Mouse (Mus musculus): Measurements from ENCODE around the gene Aplp1. TPM values are rescaled to one million over a fixed set of nuclear protein-coding genes. Genes with fewer than 3 reads are reported as not detected.
A peak's percentile ranks its signal among the peaks of the same experiment; 100 is the strongest.

Gene Aplp1
- polyA plus RNA-seq, 1 experiment from 2014 or later: 61.3 TPM

GRCm38 (mm10) chr7:30423071-30423641, 22.2 kb downstream of the Aplp1 start:
- peak overlapping the region; percentile 95 for H3K4me2 ChIP-seq (replicated peaks)
- H3K27ac ChIP-seq (replicated peaks): peak overlapping the region; percentile 56; the same call in 1 of the 2 replicates
- H3K9me3 ChIP-seq (replicated peaks): 0 out of 2 replicates have a peak, but pooled peaks cover 5% of the 10 kb centered on the region
- peaks cover 18% of the 10 kb centered on the region for H3K4me1 ChIP-seq
- H3K36me3 ChIP-seq: peaks cover 15% of the 10 kb centered on the region
- ATAC-seq (ENCODE audit: insufficient number of reproducible peaks, low FRiP score, low TSS enrichment, low read depth): no peak
- peak overlapping the region; percentile 44 for H3K9ac ChIP-seq
- H3K4me3 ChIP-seq (replicated peaks): peak overlapping the region; percentile 63
- 33% methylated on average over 23 of the region's 23 CpGs for WGBS
- no peaks in the 10 kb centered on the region for H3K27me3 ChIP-seq

GRCm38 (mm10) chr7:30422560-30422959, 22.8 kb downstream of the Aplp1 start:
- Histone ChIP-seq H3K9me3 (replicated peaks) (0 out of 2 replicates have a peak, but pooled peaks cover 5% of the 10 kb centered on the region), H3K4me3 (replicated peaks) (peak overlapping the region; percentile 63), H3K36me3 (peaks cover 15% of the 10 kb centered on the region), H3K27me3 (no peaks in the 10 kb centered on the region), H3K4me1 (peaks cover 18% of the 10 kb centered on the region), H3K9ac (peak overlapping the region; percentile 44), H3K27ac (replicated peaks) (peak overlapping the region; percentile 56; the same call in 1 of the 2 replicates), H3K4me2 (replicated peaks) (peak overlapping the region; percentile 95)
- no peak for ATAC-seq (ENCODE audit: insufficient number of reproducible peaks, low FRiP score, low TSS enrichment, low read depth)
- WGBS: 9% methylated on average over 9 of the region's 9 CpGs

GRCm38 (mm10) chr7:30421890-30422435, 23.4 kb downstream of the Aplp1 start:
- Histone ChIP-seq H3K4me3 (replicated peaks) (peak overlapping the region; percentile 63), H3K4me2 (replicated peaks) (peak overlapping the region; percentile 95), H3K36me3 (peaks cover 15% of the 10 kb centered on the region), H3K4me1 (peaks cover 18% of the 10 kb centered on the region), H3K27ac (replicated peaks) (peak overlapping the region; percentile 55), H3K27me3 (no peaks in the 10 kb centered on the region), H3K9me3 (replicated peaks) (0 out of 2 replicates have a peak, but pooled peaks cover 5% of the 10 kb centered on the region), H3K9ac (peak overlapping the region; percentile 44)
- peak; percentile 81 for ATAC-seq (ENCODE audit: insufficient number of reproducible peaks, low FRiP score, low TSS enrichment, low read depth)
- under 1% methylated on average over 45 of the region's 45 CpGs for WGBS

- peak within 1 kb of the TSS; percentile 63 for H3K4me3 ChIP-seq (replicated peaks)
- ATAC-seq (ENCODE audit: insufficient number of reproducible peaks, low FRiP score, low TSS enrichment, low read depth): no peak; the same call in 1 of the 2 replicates
- H3K9ac ChIP-seq: peak within 1 kb of the TSS; percentile 44
- H3K4me1 ChIP-seq: peaks cover 18% of the 10 kb centered on the region
- no peaks in the 10 kb centered on the region for H3K27me3 ChIP-seq
- H3K4me2 ChIP-seq (replicated peaks): peak within 1 kb of the TSS; percentile 95
- 0 out of 2 replicates have a peak, but pooled peaks cover 5% of the 10 kb centered on the region for H3K9me3 ChIP-seq (replicated peaks)
- H3K27ac ChIP-seq (replicated peaks): peak within 1 kb of the TSS; percentile 56
- peaks cover 10% of the 10 kb centered on the region for H3K36me3 ChIP-seq
- 9% methylated on average over 31 of the region's 31 CpGs for WGBS
Observed at GRCm38 (mm10) chr7:30421175-30421889, 24.0 kb downstream of the Aplp1 start, which contains the start of gene Nfkbid. Gene Nfkbid (plus strand): TSS chr7:30421732.

DNA sequence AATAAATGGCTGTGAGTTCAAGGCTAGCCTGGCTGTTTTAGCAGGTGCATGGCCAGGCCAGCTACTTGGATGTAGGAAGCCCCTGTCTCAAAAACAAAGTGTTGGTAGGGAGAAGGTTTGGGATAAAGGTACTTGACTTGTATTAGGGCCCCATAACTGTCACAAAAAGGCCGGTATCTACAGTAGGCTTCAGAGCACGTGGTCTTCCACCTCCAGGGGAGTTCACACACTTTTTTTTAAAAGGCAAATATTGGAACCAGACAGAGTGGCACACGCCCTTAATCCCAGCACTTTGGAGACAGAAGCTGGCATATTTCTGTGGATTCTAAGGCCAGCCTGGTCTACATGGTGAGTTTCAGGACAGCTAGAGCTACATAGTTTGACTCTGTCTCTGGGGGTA, 24.7 kb downstream of the Aplp1 start:
- 73% methylated on average over 3 of the region's 3 CpGs for WGBS
- no peaks in the 10 kb centered on the region for H3K27me3 ChIP-seq
- H3K9me3 ChIP-seq (replicated peaks): 0 out of 2 replicates have a peak, but pooled peaks cover 5% of the 10 kb centered on the region
- H3K4me3 ChIP-seq (replicated peaks): no peak overlapping the region
- no peak for ATAC-seq (ENCODE audit: insufficient number of reproducible peaks, low FRiP score, low TSS enrichment, low read depth)
- no peak overlapping the region for H3K4me2 ChIP-seq (replicated peaks)
- no peak overlapping the region for H3K9ac ChIP-seq
- peaks cover 18% of the 10 kb centered on the region for H3K4me1 ChIP-seq
- no peak overlapping the region for H3K27ac ChIP-seq (replicated peaks)
- H3K36me3 ChIP-seq: peaks cover 8% of the 10 kb centered on the region

GRCm38 (mm10) chr7:30419561-30420499, 25.5 kb downstream of the Aplp1 start, which contains the start of gene Hcst:
Gene Hcst (minus strand): TSS chr7:30419854.
- ATAC-seq (ENCODE audit: insufficient number of reproducible peaks, low FRiP score, low TSS enrichment, low read depth): no peak
- Histone ChIP-seq H3K27me3 (no peaks in the 10 kb centered on the region), H3K9ac (no peak within 1 kb of the TSS), H3K4me2 (replicated peaks) (no peak within 1 kb of the TSS), H3K4me3 (replicated peaks) (no peak within 1 kb of the TSS), H3K36me3 (no peaks in the 10 kb centered on the region), H3K9me3 (replicated peaks) (0 out of 2 replicates have a peak, but pooled peaks cover 5% of the 10 kb centered on the region), H3K27ac (replicated peaks) (no peak within 1 kb of the TSS), H3K4me1 (peaks cover 18% of the 10 kb centered on the region)
- WGBS: 70% methylated on average over 10 of the region's 10 CpGs

GRCm38 (mm10) chr7:30417856-30418255, 27.5 kb downstream of the Aplp1 start:
- no peak for ATAC-seq (ENCODE audit: insufficient number of reproducible peaks, low FRiP score, low TSS enrichment, low read depth)
- 74% methylated on average over 9 of the region's 9 CpGs for WGBS
- Histone ChIP-seq H3K36me3 (no peaks in the 10 kb centered on the region), H3K4me1 (peaks cover 11% of the 10 kb centered on the region), H3K27me3 (no peaks in the 10 kb centered on the region), H3K4me2 (replicated peaks) (no peak overlapping the region), H3K4me3 (replicated peaks) (no peak overlapping the region), H3K27ac (replicated peaks) (no peak overlapping the region), H3K9me3 (replicated peaks) (0 out of 2 replicates have a peak, but pooled peaks cover 5% of the 10 kb centered on the region), H3K9ac (no peak overlapping the region)

DNA sequence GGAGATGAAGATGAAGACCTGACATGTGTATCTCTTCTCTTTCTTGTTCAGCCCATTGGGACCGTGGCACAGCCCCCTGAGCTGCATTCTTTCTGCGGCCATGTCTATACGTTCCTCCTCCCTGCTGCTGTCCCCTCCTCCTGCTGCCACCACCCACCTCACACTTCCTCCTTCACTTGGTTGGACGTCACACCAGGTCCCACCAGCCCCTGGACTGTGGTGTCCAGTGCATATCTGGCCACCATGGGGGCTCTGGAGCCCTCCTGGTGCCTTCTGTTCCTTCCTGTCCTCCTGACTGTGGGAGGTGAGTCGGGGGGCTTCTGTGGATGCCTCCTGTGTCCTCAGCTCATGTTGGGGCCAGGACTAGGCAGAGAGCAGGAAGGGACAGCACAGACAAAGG, 31.7 kb downstream of the Aplp1 start, which contains the start of gene Tyrobp:
Gene Tyrobp, plus strand, starts transcription at position 165 of the 400 bp plus-strand sequence.
- no peak within 1 kb of the TSS for H3K27ac ChIP-seq (replicated peaks)
- no peak for ATAC-seq (ENCODE audit: insufficient number of reproducible peaks, low FRiP score, low TSS enrichment, low read depth)
- H3K9me3 ChIP-seq (replicated peaks): no peaks in the 10 kb centered on the region
- 63% methylated on average over 5 of the region's 5 CpGs for WGBS
- H3K4me1 ChIP-seq: no peaks in the 10 kb centered on the region
- no peak within 1 kb of the TSS for H3K4me2 ChIP-seq (replicated peaks)
- no peaks in the 10 kb centered on the region for H3K36me3 ChIP-seq
- H3K27me3 ChIP-seq: no peaks in the 10 kb centered on the region
- no peak within 1 kb of the TSS for H3K9ac ChIP-seq
- H3K4me3 ChIP-seq (replicated peaks): no peak within 1 kb of the TSS

DNA sequence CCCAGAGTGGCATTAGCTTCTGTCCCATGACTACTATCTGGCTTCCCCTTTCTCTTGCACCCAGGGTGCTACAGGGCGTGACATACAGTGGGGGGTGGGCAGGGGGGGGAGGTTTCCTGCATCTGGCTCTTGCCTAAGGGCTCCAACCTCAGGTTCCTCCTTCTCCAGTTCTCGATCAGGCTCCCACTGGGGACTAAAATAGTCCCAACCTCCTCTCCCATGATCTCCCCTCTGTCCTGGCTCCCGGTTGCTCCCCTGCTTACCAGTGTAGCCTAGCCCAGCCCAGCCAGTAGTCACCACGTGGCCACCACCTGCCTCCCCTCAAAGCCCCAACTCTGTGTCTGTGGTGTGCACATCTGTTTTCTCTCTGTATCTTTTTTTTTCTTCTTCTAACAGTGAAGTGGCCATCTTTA, 32.6 kb downstream of the Aplp1 start:
- Histone ChIP-seq H3K9me3 (replicated peaks) (no peaks in the 10 kb centered on the region), H3K4me2 (replicated peaks) (no peak overlapping the region), H3K36me3 (no peaks in the 10 kb centered on the region), H3K27me3 (no peaks in the 10 kb centered on the region), H3K27ac (replicated peaks) (no peak overlapping the region), H3K9ac (no peak overlapping the region), H3K4me1 (no peaks in the 10 kb centered on the region), H3K4me3 (replicated peaks) (no peak overlapping the region)
- WGBS: 23% methylated on average over 4 of the region's 4 CpGs
- ATAC-seq (ENCODE audit: insufficient number of reproducible peaks, low FRiP score, low TSS enrichment, low read depth): no peak

DNA sequence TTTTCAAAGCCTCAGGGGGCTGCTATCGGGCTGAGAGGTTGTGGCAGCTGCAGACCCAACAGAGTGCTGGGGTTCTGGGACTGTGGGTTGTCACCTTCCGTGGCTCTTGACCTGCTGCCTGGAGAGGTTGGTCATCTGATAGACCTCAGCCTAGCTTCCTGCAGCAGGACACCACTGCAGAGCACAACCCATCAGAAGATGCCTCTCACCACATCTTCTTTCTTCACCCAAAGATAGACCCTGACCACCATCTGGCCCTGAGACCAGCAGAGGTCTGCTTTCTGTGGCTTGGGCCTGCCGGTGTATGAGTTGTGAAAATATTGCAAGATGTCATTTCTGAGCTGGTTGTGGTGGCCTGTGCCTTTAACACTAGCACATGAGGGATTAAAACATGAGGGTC, 34.3 kb downstream of the Aplp1 start:
- H3K27me3 ChIP-seq: no peaks in the 10 kb centered on the region
- no peak overlapping the region for H3K4me2 ChIP-seq (replicated peaks)
- no peak for ATAC-seq (ENCODE audit: insufficient number of reproducible peaks, low FRiP score, low TSS enrichment, low read depth)
- 76% methylated on average over 3 of the region's 3 CpGs for WGBS
- H3K9ac ChIP-seq: no peak overlapping the region
- no peak overlapping the region for H3K27ac ChIP-seq (replicated peaks)
- H3K9me3 ChIP-seq (replicated peaks): no peaks in the 10 kb centered on the region
- H3K36me3 ChIP-seq: no peaks in the 10 kb centered on the region
- no peaks in the 10 kb centered on the region for H3K4me1 ChIP-seq
- H3K4me3 ChIP-seq (replicated peaks): no peak overlapping the region
